Mouse (Mus musculus) layer of hippocampus, postnatal 25 days (tissue): ENCODE results near the gene Asxl1. TPM values are rescaled to one million over a fixed set of nuclear protein-coding genes. Genes with fewer than 3 reads are reported as not detected.

Source experiments
- DNase-seq, 2 experiments: peaks; one replicate each; pipeline ENCODE4 v3.0.0; 2022; ENCODE audit warnings: mixed read lengths in 2 of 2, low spot score in 1 of 2; ENCODE audit errors: extremely low spot score in 1 of 2
- total RNA-seq, 2 experiments: library from RNA; stranded (reverse); gene quantifications; 2 replicates each; pipeline ENCODE4 v1.2.3; 2021

Asxl1 gene
- total RNA-seq: 10 to 100 TPM; 31.6 to 34.0 TPM

DNA sequence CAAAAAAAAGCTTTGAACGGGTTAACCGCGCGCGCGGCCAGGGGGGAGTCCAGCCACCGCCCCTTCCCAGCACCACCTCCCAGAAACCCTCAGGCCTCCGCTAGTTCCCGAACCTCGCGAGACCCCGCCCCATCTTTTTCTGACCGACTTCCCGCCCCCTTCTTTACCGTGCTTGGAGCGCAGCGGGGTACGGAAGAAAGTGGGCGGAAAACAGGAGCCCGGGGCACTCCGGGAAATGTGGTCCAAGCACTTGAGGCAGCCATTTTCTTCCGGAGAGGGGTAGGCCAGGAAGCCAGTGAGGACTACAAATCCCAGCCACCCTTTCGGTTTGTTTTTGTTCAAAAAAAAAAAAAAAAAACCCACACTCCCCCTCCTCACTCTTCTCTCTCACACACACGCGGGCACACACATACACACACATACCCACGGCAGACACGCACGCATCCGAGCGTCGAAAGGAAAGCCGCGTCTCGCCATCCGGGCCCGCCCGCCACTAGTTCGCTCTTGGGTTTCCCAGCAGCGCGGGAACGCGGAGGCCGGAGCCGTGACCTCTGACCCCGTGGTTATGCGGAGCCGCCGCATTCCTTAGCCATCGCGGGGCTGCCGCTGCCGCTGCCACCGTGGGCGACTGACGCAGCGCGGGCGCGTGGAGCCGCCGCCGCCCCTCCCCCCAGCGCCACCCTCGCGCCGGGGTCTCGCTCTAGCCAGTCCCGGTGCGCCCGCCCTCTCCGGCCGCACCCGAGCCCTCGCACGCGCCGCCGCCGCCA lies at the start of gene Asxl1:
Gene Asxl1, plus strand, starts transcription at position 376 of the 767 bp plus-strand sequence.
- DNase-seq: peak; percentile 80 to 88

DNA sequence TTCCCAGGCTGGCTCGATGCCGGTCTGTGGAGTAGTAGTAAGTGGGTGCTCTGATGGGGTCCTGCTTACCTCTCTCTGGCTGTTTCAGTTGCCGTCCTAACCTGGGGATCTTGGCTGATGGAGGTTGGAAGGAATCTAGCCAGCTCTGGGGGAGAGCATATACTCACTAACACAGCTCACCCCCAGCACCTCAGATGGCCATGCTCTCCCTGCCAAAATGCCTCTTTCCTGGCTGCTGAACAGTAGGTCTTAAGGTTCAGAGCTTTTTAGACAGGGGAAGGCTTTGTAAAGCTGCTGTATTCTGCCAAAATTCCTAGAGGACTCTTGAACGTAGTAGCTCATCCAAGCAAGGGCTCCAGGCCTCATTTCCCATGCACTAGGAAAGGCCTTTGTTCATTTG lies 47.9 kb upstream of the Asxl1 start:
- DNase-seq: no peak

- DNase-seq: no peak
Measured at GRCm38 (mm10) chr2:153298460-153298859, 47.2 kb upstream of the Asxl1 start.

DNA sequence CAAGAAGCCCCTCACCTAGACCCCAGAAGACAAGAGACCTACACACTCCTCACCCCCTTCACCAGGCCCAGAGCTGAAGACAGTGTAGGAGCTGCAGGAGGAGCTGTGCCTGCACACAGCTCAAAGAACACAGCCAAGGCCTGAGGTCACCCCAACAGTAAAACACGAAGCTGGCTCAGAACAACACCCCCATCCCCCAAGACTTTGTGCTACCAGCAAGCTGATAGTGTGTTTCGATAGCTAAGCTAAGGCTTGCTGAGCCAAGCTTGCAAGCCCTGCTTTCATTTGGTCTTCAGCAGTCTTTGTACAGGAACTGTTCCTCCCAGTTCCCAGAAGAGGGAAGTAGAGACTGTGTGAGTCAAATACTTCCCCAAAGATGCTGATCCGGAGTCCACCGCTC lies 46.8 kb upstream of the Asxl1 start:
- no peak for DNase-seq

DNA sequence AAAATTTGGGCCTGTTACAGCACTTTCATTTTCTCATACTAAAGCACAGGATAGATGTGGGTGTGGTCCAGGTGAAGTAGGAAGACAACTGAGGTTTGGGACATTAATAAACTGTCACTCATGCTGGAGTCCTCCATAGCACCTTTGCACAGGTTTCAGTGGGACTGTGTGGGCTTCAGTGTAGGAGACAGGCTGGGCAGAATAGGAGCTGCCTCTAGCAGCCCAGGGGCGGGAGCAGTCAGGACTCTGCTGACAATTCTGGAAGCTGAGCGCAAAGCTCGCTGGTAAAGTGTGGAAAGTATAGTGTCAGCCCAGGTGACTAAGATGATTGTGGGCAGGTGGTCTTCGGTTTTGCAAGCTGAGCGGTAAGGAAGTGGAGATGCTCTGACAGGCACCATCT lies 44.5 kb upstream of the Asxl1 start:
- no peak for DNase-seq

GRCm38 (mm10) chr2:153305240-153305639 lies 40.4 kb upstream of the Asxl1 start:
- no peak for DNase-seq

DNA sequence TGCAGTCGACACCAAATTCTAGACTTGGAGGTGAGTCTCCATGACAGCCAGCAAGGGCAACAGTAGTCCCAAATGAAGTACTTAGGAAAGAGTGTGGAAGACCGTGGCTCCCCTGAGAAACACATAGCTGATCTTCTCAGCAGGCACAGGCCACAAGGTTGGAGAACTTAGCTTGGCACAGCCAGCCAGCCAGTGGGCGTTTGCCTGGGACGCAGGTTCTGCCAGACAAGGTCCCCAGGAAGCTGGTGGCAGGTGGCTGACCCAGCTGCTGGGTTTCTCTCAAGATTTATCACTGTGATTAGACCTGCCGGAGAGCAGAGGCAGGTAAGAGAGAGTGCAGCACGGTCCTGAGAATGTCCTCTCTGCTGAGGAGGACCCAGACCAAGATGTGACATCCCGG lies 37.0 kb upstream of the Asxl1 start:
- no peak for DNase-seq

DNA sequence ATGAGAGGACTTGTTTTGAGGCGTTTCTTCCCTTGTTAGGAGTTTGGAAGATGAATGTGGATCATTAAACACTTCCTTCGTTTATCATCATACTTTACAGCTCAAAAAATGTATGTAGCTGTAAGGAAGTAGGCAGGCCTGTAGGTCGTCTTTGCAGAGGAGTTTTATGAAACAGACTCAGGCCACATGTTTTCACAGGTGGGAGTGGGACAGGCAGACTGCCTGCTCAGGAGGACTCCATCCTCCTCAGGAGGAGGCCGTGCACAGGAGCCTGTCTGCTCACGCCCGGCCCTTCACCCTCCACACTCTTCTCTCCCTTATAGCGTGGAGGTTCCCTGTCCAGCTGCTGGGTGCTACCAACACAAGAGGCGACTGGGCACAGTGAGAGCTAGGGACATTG lies 36.5 kb upstream of the Asxl1 start:
- DNase-seq: no peak

DNA sequence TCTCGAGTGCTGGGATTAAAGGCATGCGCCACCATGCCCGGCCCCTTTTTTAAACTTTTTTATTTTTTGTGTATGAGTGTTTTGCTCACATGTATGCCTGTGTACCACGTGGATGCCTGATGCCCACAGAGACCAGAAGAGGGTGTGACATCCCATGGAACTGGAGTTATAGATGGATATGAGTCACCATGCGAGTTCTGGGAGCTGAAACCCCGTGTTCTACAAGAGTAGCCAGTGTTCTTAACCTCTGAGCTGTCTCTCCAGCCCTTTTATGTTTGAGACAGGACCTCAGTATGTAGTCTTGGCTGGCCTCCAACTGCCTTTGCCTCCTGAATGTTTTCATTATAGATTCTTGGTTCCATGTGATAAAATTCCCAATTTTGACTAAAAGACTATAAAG lies 35.4 kb upstream of the Asxl1 start:
- no peak for DNase-seq

DNA sequence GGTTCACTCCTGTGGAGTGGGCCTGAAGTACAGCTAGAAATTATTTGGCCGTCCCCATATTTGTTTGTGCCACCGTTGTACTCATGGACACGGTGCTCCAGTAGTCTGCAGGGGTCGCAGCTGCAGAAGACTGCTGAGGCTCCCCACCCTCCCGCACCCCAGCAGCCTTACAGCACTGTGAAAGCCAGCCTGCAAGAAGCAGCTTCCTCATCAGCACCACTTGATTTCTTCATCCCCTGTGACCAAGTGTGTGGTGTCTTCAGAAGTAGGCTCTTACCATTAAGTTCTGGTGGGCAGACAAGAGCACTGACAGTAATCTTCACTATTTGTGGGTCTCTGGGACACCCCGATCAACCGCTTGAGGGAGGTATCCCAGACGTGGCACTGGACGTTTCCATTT lies 32.7 kb upstream of the Asxl1 start:
- DNase-seq: no peak

DNA sequence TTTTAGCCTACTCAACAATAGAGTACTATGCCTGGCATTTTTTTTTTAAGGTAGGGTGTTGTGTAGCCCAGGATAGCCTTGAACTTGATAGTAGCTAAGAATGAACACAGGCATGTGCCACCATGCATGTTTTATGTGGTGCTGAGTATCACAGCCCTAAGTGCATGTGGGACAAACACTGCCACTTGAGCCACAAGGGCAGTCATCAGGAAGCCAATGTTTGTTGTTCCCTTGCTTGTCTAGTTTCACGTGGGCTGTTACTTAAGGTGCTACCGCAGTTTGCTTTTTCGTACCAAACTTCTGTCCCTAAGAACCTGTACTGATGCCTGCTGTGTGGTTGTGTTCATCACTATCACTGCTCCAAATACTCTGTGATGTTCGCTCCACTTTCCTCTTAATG lies 27.2 kb upstream of the Asxl1 start:
- DNase-seq: no peak

DNA sequence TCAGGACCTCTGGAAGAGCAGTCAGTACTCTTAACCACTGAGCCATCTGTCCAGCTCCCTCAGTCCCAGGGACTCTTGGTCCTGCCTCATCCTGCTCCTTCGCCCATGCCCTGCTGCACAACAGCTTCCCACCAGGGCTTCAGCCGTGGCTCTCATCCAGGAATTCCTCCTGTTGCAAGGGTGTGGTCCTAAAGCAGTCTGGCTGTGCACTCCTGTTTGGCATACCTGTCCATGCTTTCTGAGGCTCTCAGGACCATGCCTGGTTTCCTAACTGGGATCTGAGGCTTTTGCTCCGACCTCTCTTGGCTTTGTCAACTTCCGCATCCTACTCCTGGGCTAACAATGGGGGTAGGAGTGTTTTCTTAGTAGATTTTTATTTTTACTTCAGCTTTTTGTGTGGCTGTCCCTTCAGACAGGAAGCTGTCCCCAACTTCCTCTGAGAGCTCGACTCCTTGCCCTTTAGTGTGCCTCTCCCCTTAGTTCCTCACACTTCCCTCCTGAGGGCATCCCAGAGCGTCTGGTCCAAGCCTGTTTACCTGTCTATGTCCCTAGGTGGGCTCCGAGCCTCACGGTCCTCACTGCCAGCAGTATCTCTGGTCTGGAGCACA lies 26.5 kb upstream of the Asxl1 start:
- no peak for DNase-seq

GRCm38 (mm10) chr2:153325706-153326376 lies 19.8 kb upstream of the Asxl1 start:
- DNase-seq: no peak

DNA sequence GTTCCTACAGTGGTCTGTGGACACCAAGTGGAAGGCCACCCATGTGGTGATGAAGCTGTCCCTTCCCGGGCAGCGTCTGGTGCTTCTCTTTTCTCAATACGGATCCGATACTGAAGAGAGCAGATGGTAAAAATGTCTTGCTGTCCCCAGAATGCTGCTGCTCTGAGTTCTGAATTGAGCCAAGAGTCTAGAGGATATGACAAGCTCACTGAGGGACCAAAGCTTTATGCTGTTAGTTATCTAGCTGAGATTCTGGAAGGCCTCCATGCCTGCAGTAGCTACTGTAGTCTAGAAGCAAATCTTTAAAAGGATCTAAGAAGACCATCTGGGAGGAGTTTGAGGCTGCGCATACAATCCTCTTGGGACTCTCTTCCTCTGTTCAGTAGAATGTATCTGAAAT lies 13.4 kb upstream of the Asxl1 start:
- no peak for DNase-seq

DNA sequence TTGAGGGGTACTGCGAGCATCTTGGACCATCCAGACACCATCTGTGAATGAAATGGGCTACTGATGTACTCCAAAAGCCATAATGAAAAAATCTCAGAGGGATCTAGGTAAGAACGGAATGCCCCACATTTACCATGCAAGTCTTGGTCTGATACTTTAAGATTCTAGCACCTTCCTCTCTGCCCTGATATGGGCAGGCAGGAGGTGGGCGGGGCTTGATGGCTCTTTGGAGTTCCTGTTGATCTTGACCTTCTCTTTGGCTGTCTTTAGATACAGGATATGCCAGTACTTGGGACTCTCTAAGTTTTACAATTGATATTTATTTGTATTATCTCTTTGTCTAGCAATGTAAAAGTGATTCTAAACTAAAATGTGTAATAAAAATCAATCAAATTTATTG lies 12.6 kb upstream of the Asxl1 start:
- no peak for DNase-seq

GRCm38 (mm10) chr2:153333822-153334232 lies 11.8 kb upstream of the Asxl1 start:
- DNase-seq: no peak

GRCm38 (mm10) chr2:153334281-153334680 lies 11.3 kb upstream of the Asxl1 start:
- DNase-seq: no peak

- DNase-seq: no peak
Measured at GRCm38 (mm10) chr2:153336117-153336516, 9.5 kb upstream of the Asxl1 start.

- no peak for DNase-seq
Measured at GRCm38 (mm10) chr2:153338361-153339350, 7.0 kb upstream of the Asxl1 start.

DNA sequence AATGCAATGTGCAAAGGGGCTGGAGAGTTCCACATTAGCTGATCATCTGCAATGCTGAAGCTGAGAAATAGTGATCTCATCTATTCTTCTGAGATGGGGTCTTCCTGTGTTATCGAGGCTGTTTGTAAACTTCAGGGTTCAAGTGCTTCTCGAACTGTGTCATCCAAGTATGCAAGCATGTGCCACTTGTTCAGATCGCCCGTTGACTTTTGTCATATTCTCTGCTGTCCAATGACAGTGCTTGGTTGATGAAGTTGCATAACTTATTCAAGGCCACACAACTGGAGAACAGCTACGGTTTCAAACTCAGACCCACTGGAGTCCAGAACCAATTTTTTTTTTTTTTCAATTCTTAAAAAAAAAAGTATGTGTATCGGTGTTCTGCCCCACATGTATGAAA lies 3.5 kb upstream of the Asxl1 start:
- no peak for DNase-seq

- DNase-seq: no peak
Measured at GRCm38 (mm10) chr2:153342602-153343001, 3.0 kb upstream of the Asxl1 start.
